Mouse (Mus musculus) liver, embryonic 13.5 days (tissue): ENCODE results near the gene Cr2. TPM values are rescaled to one million over a fixed set of nuclear protein-coding genes. Genes with fewer than 3 reads are reported as not detected.
A peak's percentile ranks its signal among the peaks of the same experiment; 100 is the strongest.
"Not testable (repeated sequence)": the region's sequence is repeated elsewhere in the genome, so short reads cannot be mapped to it uniquely, and the experiment has no call there.

Experiments used
- ATAC-seq: fragments of 200-750 bp; cut with Nextera tagmentation; 2 replicates; pipeline ENCODE4 v1.8.0; 2017; ENCODE audit warnings: low read depth, mild to moderate bottlenecking, moderate number of reproducible peaks, moderate library complexity
- DNase-seq: peaks from one replicate; pipeline ENCODE4 v3.0.0; 2022
- H3K27ac ChIP-seq: fragments of 300-500 bp; sonication (generic); 2 replicates; pipeline ENCODE4 v1.5.1; 2015; ENCODE audit warnings: moderate library complexity, mild to moderate bottlenecking, inconsistent platforms
- H3K27me3 ChIP-seq: fragments of 300-500 bp; sonication (generic); 2 replicates; pipeline ENCODE4 v1.6.1; 2015; ENCODE audit warnings: mild to moderate bottlenecking, inconsistent platforms
- H3K36me3 ChIP-seq: fragments of 300-500 bp; sonication (generic); 2 replicates; pipeline ENCODE4 v1.6.1; 2015; ENCODE audit warnings: mild to moderate bottlenecking, inconsistent platforms
- H3K4me1 ChIP-seq: fragments of 300-500 bp; sonication (generic); replicated peaks from 2 replicates; pipeline ENCODE4 v1.6.1; 2015; ENCODE audit warnings: inconsistent platforms
- H3K4me2 ChIP-seq: fragments of 300-500 bp; sonication (generic); 2 replicates; pipeline ENCODE4 v1.6.1; 2015; ENCODE audit warnings: inconsistent platforms, mild to moderate bottlenecking, moderate library complexity
- H3K4me3 ChIP-seq: fragments of 300-500 bp; sonication (generic); replicated peaks from 2 replicates; pipeline ENCODE4 v1.5.1; 2015; ENCODE audit warnings: mild to moderate bottlenecking, inconsistent platforms
- H3K9ac ChIP-seq: fragments of 300-500 bp; sonication (generic); 2 replicates; pipeline ENCODE4 v1.6.1; 2015; ENCODE audit warnings: mild to moderate bottlenecking, inconsistent platforms
- H3K9me3 ChIP-seq: fragments of 300-500 bp; sonication (generic); replicated peaks from 2 replicates; pipeline ENCODE4 v1.6.1; 2016; ENCODE audit warnings: inconsistent platforms
- whole genome bisulfite sequencing: fragments of 180-500 bp; shearing (Covaris S2); methylation state at CpG from one replicate; pipeline ENCODE4 v1.1.7; 2015; ENCODE audit not compliant: insufficient replicate concordance; 5-methylcytosine and 5-hydroxymethylcytosine counted together
- polyA plus RNA-seq: library from polyadenylated mRNA; unstranded; fragments of >200 nt; fragmentation: Nextera tagmentation; extraction: Ambion mirVana; gene quantifications from 2 replicates; pipeline ENCODE4 v1.2.1, GENCODE M21; 2015

Gene Cr2
- polyA plus RNA-seq, result 0.07 and 0.15 TPM in 2 replicates

DNA sequence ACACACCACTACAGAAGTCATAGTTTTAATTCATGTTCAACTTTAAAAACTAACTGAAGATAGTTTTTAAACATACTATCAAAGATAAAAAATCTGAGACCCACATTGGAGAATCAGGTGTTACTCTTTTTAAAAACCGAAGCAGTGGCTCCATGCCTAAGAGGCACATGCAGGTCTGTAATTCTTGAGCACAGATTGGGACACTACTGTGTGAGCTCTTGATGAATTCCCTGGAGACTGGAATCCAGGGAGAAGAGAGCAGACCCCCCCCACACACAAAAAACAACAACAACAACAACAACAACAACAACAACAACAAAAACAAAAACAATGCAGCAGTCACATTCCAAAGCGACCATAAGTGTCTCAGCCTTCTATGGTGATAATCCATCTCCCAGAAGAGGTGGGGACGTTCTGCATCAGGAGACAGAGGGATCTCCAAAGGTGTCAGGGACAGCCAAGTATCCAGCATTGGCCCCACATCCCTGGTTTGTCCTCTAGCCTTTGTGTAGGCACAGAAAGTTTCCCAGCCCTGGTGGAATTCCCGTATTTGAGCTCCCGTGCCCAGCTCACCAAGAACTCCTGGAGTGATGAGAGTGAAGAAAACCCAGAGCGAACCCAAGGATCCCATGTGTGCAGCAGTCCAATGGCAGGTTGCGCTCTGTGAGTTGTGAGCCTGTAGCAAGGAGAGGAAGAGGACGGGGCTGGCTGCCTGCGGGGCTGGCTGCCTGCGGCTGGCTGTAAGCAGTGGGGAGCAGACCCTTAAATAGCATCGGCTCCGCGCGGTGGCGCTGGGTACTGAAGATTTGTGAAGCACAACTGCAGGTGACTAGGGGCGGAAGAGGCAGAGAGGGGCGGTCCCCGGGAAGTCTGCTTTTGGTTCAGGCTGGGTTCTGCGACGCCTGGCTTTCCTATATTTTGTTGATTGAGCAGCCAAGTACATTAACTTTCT is at the start of gene Cr2:
Cr2 (minus strand) TSS at position 737 of the 952 bp plus-strand sequence.
- peaks cover 4% of the 10 kb centered on the region; the same call in 1 of the 2 replicates for H3K4me1 ChIP-seq
- H3K4me2 ChIP-seq, result peak within 1 kb of the TSS; percentile 50
- H3K4me3 ChIP-seq, result 0 out of 2 replicates have a peak within 1 kb of the TSS, but pooled peaks have one; percentile 15
- no peaks in the 10 kb centered on the region for H3K27me3 ChIP-seq
- 9% methylated on average over 20 of the region's 20 CpGs for WGBS
- DNase-seq (peak; percentile 31), ATAC-seq (peak; percentile 87)
- no peak within 1 kb of the TSS for H3K27ac ChIP-seq
- H3K36me3 ChIP-seq, result no peaks in the 10 kb centered on the region
- no peaks in the 10 kb centered on the region for H3K9me3 ChIP-seq
- no peak within 1 kb of the TSS for H3K9ac ChIP-seq

GRCm38 (mm10) chr1:195221781-195222180 is 45.3 kb upstream of the Cr2 start:
- ATAC-seq (no peak), DNase-seq (no peak)
- H3K9ac ChIP-seq, result no peak overlapping the region
- H3K36me3 ChIP-seq, result no peaks in the 10 kb centered on the region
- WGBS, result 37% methylated on average over 2 of the region's 2 CpGs
- H3K4me3 ChIP-seq, result no peak overlapping the region
- no peak overlapping the region for H3K4me2 ChIP-seq
- no peaks in the 10 kb centered on the region for H3K9me3 ChIP-seq
- H3K27ac ChIP-seq, result no peak overlapping the region
- H3K27me3 ChIP-seq, result no peaks in the 10 kb centered on the region
- no peaks in the 10 kb centered on the region for H3K4me1 ChIP-seq

DNA sequence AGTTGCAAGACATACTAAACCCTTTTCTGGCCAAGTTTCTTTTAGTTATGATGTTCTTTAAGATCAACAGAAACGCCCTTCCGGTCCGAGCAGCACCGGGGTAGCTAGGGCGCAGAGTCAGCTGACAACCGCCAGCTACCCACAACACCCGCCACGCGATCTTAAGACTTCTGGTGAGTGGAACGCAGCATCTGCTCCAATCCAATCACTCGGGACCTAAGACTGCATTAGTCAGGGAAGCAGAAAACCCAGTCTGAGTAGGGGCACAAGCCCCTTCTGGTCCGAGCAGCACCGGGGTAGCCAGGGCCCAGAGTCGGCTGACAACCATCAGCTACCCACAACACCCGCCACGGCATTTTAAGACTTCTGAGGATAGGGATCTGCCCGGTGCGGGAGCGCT is 36.3 kb upstream of the Cr2 start:
- H3K4me2 ChIP-seq, H3K36me3 ChIP-seq, ATAC-seq, H3K27ac ChIP-seq, H3K9ac ChIP-seq, H3K4me3 ChIP-seq, H3K27me3 ChIP-seq, H3K9me3 ChIP-seq, DNase-seq, H3K4me1 ChIP-seq: not testable (repeated sequence)
- 48% methylated on average over 19 of the region's 19 CpGs for WGBS

GRCm38 (mm10) chr1:195184746-195185145 is 8.2 kb upstream of the Cr2 start:
- no peak for ATAC-seq
- no peak for DNase-seq
- Histone ChIP-seq H3K27ac (no peak overlapping the region), H3K4me2 (no peak overlapping the region), H3K27me3 (no peaks in the 10 kb centered on the region), H3K36me3 (no peaks in the 10 kb centered on the region), H3K4me1 (no peaks in the 10 kb centered on the region), H3K4me3 (no peak overlapping the region), H3K9ac (no peak overlapping the region), H3K9me3 (no peaks in the 10 kb centered on the region)

DNA sequence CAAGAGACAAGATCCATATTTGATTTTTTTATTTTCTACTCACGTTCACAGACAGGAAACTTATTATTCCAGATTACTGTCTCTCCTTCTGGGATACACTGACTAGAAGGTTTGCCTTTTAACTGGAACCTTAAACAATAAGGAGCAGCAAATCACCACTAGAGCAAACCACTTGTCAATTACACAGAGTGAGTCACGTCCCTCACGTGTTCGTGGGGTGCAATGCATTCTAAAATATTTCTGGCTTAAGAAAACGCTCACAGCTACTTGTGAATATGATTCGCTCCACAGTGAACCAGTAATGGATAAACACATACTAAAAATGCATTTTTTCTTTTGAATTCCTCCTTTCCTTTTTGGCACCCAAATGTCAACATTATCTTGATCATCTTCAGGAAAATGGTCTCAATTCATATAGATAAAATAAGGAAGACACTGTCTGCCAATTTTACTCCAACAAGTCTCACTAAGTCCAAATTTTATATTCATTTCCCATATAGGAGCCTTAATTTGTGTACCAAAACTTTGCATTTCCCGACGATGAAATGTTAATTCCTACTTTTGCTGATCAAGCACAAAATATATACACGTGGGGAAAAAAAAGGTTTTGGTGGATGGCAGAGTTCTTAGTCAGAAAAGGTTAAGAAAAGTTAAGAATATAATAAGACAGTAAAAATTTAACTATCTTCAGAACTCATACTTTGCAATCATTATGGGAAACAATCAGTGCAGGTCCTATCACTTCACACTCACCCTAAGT is 11.3 kb downstream of the Cr2 start:
- Histone ChIP-seq H3K36me3 (no peaks in the 10 kb centered on the region), H3K4me1 (no peaks in the 10 kb centered on the region), H3K4me2 (no peak overlapping the region), H3K27me3 (no peaks in the 10 kb centered on the region), H3K9me3 (no peaks in the 10 kb centered on the region), H3K27ac (no peak overlapping the region), H3K4me3 (no peak overlapping the region), H3K9ac (no peak overlapping the region)
- ATAC-seq (no peak), DNase-seq (no peak)
- 59% methylated on average over 9 of the region's 9 CpGs for WGBS

- peak overlapping the region; percentile 90 for H3K9ac ChIP-seq
- 39% methylated on average over 3 of the region's 3 CpGs for WGBS
- H3K4me1 ChIP-seq, result peaks cover 13% of the 10 kb centered on the region
- no peaks in the 10 kb centered on the region for H3K9me3 ChIP-seq
- peaks cover 15% of the 10 kb centered on the region for H3K36me3 ChIP-seq
- DNase-seq (no peak), ATAC-seq (no peak)
- H3K4me3 ChIP-seq, result peak overlapping the region; percentile 78
- H3K27ac ChIP-seq, result peak overlapping the region; percentile 98
- peak overlapping the region; percentile 66 for H3K4me2 ChIP-seq
- no peaks in the 10 kb centered on the region for H3K27me3 ChIP-seq
Observed at GRCm38 (mm10) chr1:195132070-195132469, 44.4 kb downstream of the Cr2 start.

- H3K9ac ChIP-seq, result peak overlapping the region; percentile 90
- 0 out of 2 replicates have a peak, but pooled peaks have one; percentile 11 for ATAC-seq
Observed at GRCm38 (mm10) chr1:195131675-195132015, 44.9 kb downstream of the Cr2 start.

GRCm38 (mm10) chr1:195130953-195131674 is 45.4 kb downstream of the Cr2 start, which contains the start of gene Cr1l:
Gene Cr1l (minus strand): TSS chr1:195131586.
- peak within 1 kb of the TSS; percentile 98 for H3K27ac ChIP-seq
- H3K9ac ChIP-seq, result peak within 1 kb of the TSS; percentile 90
- peak within 1 kb of the TSS; percentile 78 for H3K4me3 ChIP-seq
- no peaks in the 10 kb centered on the region for H3K27me3 ChIP-seq
- H3K4me2 ChIP-seq, result peak within 1 kb of the TSS; percentile 66
- DNase-seq (peak; percentile 83), ATAC-seq (peak; percentile 95)
- peaks cover 20% of the 10 kb centered on the region for H3K36me3 ChIP-seq
- H3K4me1 ChIP-seq, result peaks cover 13% of the 10 kb centered on the region
- 0% methylated on average over 31 of the region's 31 CpGs for WGBS
- H3K9me3 ChIP-seq, result no peaks in the 10 kb centered on the region

More at GRCm38 (mm10) chr1:195131675-195132015, 44.9 kb downstream of the Cr2 start:
- no peak for DNase-seq
- peaks cover 13% of the 10 kb centered on the region for H3K4me1 ChIP-seq
- H3K4me2 ChIP-seq, result peak overlapping the region; percentile 66
- 13% methylated on average over 4 of the region's 4 CpGs for WGBS
- peak overlapping the region; percentile 78 for H3K4me3 ChIP-seq
- peak overlapping the region; percentile 98 for H3K27ac ChIP-seq
- H3K27me3 ChIP-seq, result no peaks in the 10 kb centered on the region
- H3K36me3 ChIP-seq, result peaks cover 18% of the 10 kb centered on the region
- no peaks in the 10 kb centered on the region for H3K9me3 ChIP-seq

GRCm38 (mm10) chr1:195130479-195130878 is 46.0 kb downstream of the Cr2 start:
- ATAC-seq, result peak; percentile 50
- peak overlapping the region; percentile 90 for H3K9ac ChIP-seq
- peak overlapping the region; percentile 78 for H3K4me3 ChIP-seq
- H3K4me2 ChIP-seq, result peak overlapping the region; percentile 66
- H3K9me3 ChIP-seq, result no peaks in the 10 kb centered on the region
- H3K4me1 ChIP-seq, result peaks cover 13% of the 10 kb centered on the region
- 9% methylated on average over 2 of the region's 2 CpGs for WGBS
- DNase-seq, result no peak
- H3K36me3 ChIP-seq, result peaks cover 24% of the 10 kb centered on the region
- H3K27me3 ChIP-seq, result no peaks in the 10 kb centered on the region
- peak overlapping the region; percentile 98 for H3K27ac ChIP-seq

DNA sequence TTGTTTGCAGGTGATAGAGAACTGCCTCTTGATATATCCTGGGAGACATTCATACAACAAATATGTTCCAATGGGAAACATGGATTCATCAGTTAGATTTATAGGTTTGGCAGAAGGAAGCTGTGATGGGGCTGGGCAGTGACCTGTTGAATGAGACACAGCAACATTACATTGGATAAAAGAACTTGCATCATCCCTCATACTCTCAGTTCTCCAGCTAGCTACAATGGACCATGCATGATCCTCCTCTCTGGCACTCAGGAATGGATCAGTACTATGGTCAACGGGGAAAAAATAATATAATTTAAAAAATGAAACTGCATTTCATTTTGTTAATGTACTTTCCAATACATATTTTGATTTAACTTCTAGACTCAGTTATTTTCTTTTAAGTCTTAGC is 46.6 kb downstream of the Cr2 start:
- no peaks in the 10 kb centered on the region for H3K9me3 ChIP-seq
- ATAC-seq, result no peak
- no peak for DNase-seq
- peak overlapping the region; percentile 63 for H3K4me2 ChIP-seq
- H3K4me3 ChIP-seq, result peak overlapping the region; percentile 52
- 53% methylated on average over 1 of the region's 1 CpGs for WGBS
- H3K4me1 ChIP-seq, result peaks cover 13% of the 10 kb centered on the region
- H3K27me3 ChIP-seq, result no peaks in the 10 kb centered on the region
- peaks cover 30% of the 10 kb centered on the region for H3K36me3 ChIP-seq
- H3K9ac ChIP-seq, result peak overlapping the region; percentile 63
- peak overlapping the region; percentile 30; the same call in 1 of the 2 replicates for H3K27ac ChIP-seq

GRCm38 (mm10) chr1:195114414-195114813 is 62.1 kb downstream of the Cr2 start:
- 35% methylated on average over 1 of the region's 1 CpGs for WGBS
- ATAC-seq, result peak; percentile 95

More at GRCm38 (mm10) chr1:195114414-195114813, 62.1 kb downstream of the Cr2 start:
- Histone ChIP-seq H3K4me2 (peak overlapping the region; percentile 38), H3K27me3 (no peaks in the 10 kb centered on the region), H3K27ac (peak overlapping the region; percentile 66), H3K4me3 (no peak overlapping the region), H3K9me3 (no peaks in the 10 kb centered on the region), H3K36me3 (peaks cover 68% of the 10 kb centered on the region), H3K9ac (no peak overlapping the region; the same call in 1 of the 2 replicates), H3K4me1 (peaks cover 28% of the 10 kb centered on the region)
- peak; percentile 53 for DNase-seq
